Mouse (Mus musculus) heart, embryonic 15.5 days (tissue): ENCODE results near the gene Tnni3k. TPM values are rescaled to one million over a fixed set of nuclear protein-coding genes. Genes with fewer than 3 reads are reported as not detected.

Experiments
- ATAC-seq: fragments of 200-750 bp; cut with Nextera tagmentation; replicated peaks from 2 replicates; pipeline ENCODE4 v1.8.0; 2017; ENCODE audit warnings: low read depth, moderate TSS enrichment; ENCODE audit not compliant: insufficient number of reproducible peaks, insufficient read depth, low FRiP score
- H3K27ac ChIP-seq: fragments of 300-500 bp; sonication (generic); 2 replicates; pipeline ENCODE4 v1.5.1; 2015; ENCODE audit warnings: mild to moderate bottlenecking, inconsistent platforms
- H3K27me3 ChIP-seq: fragments of 300-500 bp; sonication (generic); 2 replicates; pipeline ENCODE4 v1.6.1; 2015; ENCODE audit warnings: inconsistent platforms
- H3K36me3 ChIP-seq: fragments of 300-500 bp; sonication (generic); 2 replicates; pipeline ENCODE4 v1.6.1; 2015; ENCODE audit warnings: mild to moderate bottlenecking, inconsistent platforms
- H3K4me1 ChIP-seq: fragments of 300-500 bp; sonication (generic); replicated peaks from 2 replicates; pipeline ENCODE4 v1.6.1; 2015; ENCODE audit warnings: inconsistent platforms
- H3K4me2 ChIP-seq: fragments of 300-500 bp; sonication (generic); 2 replicates; pipeline ENCODE4 v1.6.1; 2015; ENCODE audit warnings: inconsistent platforms, mild to moderate bottlenecking, moderate library complexity
- H3K4me3 ChIP-seq: fragments of 300-500 bp; sonication (generic); 2 replicates; pipeline ENCODE4 v1.5.1; 2015; ENCODE audit warnings: mild to moderate bottlenecking, inconsistent platforms
- H3K9ac ChIP-seq: fragments of 300-500 bp; sonication (generic); 2 replicates; pipeline ENCODE4 v1.6.1; 2015; ENCODE audit warnings: mild to moderate bottlenecking, inconsistent platforms
- H3K9me3 ChIP-seq: fragments of 300-500 bp; sonication (generic); replicated peaks from 2 replicates; pipeline ENCODE4 v1.6.1; 2016; ENCODE audit warnings: inconsistent platforms
- WGBS: fragments of 180-500 bp; shearing (Covaris S2); methylation state at CpG from one replicate; pipeline ENCODE4 v1.1.7; 2015; ENCODE audit warnings: mixed read lengths; 5-methylcytosine and 5-hydroxymethylcytosine counted together
- polyA plus RNA-seq: library from polyadenylated mRNA; unstranded; fragments of >200 nt; fragmentation: Nextera tagmentation; extraction: Ambion mirVana; gene quantifications from 2 replicates; pipeline ENCODE4 v1.2.1, GENCODE M21; 2015

Gene Tnni3k
- 53.1 and 63.9 TPM in 2 replicates for polyA plus RNA-seq

DNA sequence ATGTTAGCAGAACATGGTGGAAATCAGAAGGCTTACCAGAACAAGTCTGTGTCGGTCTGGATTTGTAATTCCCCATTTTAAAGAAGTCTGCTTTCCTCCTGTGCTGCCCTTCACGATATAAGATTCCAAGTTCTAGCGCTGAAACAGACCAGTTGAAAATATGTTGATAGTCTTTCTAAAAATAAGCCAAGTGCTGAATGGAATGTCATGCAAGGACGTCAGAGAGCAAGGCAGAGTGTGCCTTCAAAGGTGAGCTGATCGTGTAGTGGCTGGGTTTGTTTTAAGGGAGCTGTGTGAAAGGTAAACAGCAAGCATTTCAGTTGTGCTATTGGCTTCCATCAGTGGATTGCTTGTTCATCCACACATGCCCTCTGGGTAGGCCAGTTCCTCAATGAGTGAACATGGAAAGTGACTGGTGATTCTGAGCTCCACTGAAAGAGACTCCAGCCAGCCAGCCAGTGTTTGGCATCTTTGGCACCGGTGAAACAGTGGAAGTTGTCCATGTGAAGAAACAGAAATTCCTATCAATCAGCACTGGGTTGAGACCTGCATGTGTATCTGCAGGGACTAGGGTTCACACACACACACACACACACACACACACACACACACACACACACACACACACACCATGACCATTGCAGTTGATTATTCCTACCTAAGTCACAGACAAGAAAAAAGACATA, at the start of gene Tnni3k:
TSS of gene Tnni3k (minus strand) at position 177 of the 686 bp plus-strand sequence.
- no peaks in the 10 kb centered on the region for H3K9me3 ChIP-seq
- WGBS = 25% methylated on average over 6 of the region's 6 CpGs
- no peaks in the 10 kb centered on the region for H3K36me3 ChIP-seq
- peaks cover 4% of the 10 kb centered on the region for H3K4me1 ChIP-seq
- ATAC-seq = peak; percentile 88
- no peak within 1 kb of the TSS; the same call in 1 of the 2 replicates for H3K9ac ChIP-seq
- peak within 1 kb of the TSS; percentile 93 for H3K27ac ChIP-seq
- H3K27me3 ChIP-seq = no peaks in the 10 kb centered on the region
- H3K4me2 ChIP-seq = peak within 1 kb of the TSS; percentile 60
- H3K4me3 ChIP-seq = peak within 1 kb of the TSS; percentile 46

DNA sequence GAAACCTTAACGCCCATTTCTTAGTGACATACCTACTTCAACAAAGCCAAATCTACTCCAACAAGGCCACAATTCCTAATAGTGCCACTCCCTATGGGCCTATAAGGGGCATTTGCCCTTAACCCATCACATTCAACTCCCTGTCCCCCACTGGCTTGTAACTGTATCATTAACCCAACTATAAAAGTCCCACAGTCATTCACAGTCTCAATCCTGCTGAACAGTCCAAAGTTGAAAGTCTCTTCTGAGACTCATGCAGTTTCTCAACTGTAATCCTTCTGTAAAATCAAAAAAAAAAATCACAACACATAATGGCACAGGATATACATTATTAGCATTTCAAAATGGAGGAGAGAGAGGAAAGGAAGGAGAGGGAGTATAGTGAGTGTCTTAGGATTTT, 44.1 kb upstream of the Tnni3k start:
- H3K4me3 ChIP-seq = no peak overlapping the region
- no peak overlapping the region for H3K27ac ChIP-seq
- no peaks in the 10 kb centered on the region for H3K9me3 ChIP-seq
- H3K27me3 ChIP-seq = no peaks in the 10 kb centered on the region
- H3K9ac ChIP-seq = no peak overlapping the region
- no peaks in the 10 kb centered on the region for H3K36me3 ChIP-seq
- no peak overlapping the region for H3K4me2 ChIP-seq
- ATAC-seq = no peak
- H3K4me1 ChIP-seq = no peaks in the 10 kb centered on the region
- 61% methylated on average over 1 of the region's 1 CpGs for WGBS

- Histone ChIP-seq H3K36me3 (0 out of 2 replicates have a peak, but pooled peaks cover 9% of the 10 kb centered on the region), H3K27ac (peak within 1 kb of the TSS; percentile 86), H3K4me1 (no peaks in the 10 kb centered on the region; the same call in 1 of the 2 replicates), H3K4me2 (peak within 1 kb of the TSS; percentile 71), H3K9me3 (no peaks in the 10 kb centered on the region), H3K4me3 (peak within 1 kb of the TSS; percentile 57), H3K27me3 (no peaks in the 10 kb centered on the region), H3K9ac (peak within 1 kb of the TSS; percentile 68)
- peak; percentile 100 for ATAC-seq
- WGBS = under 1% methylated on average over 47 of the region's 47 CpGs
Observed at GRCm38 (mm10) chr3:155093116-155093956, 38.1 kb upstream of the Tnni3k start, which contains the start of the genes Fpgt and Lrriq3. Gene Fpgt (minus strand): TSS chr3:155093403. Gene Lrriq3 (plus strand): TSS chr3:155093434.

GRCm38 (mm10) chr3:155092081-155092480, 36.9 kb upstream of the Tnni3k start:
- 91% methylated on average over 6 of the region's 6 CpGs for WGBS
- peak overlapping the region; percentile 71 for H3K4me2 ChIP-seq
- peaks cover 17% of the 10 kb centered on the region for H3K36me3 ChIP-seq
- no peak for ATAC-seq
- no peaks in the 10 kb centered on the region for H3K9me3 ChIP-seq
- no peak overlapping the region for H3K27ac ChIP-seq
- H3K27me3 ChIP-seq = no peaks in the 10 kb centered on the region
- no peak overlapping the region for H3K9ac ChIP-seq
- no peaks in the 10 kb centered on the region; the same call in 1 of the 2 replicates for H3K4me1 ChIP-seq
- H3K4me3 ChIP-seq = peak overlapping the region; percentile 57; the same call in 1 of the 2 replicates

- Histone ChIP-seq H3K4me2 (no peak overlapping the region), H3K27me3 (no peaks in the 10 kb centered on the region), H3K36me3 (no peaks in the 10 kb centered on the region), H3K9ac (no peak overlapping the region), H3K27ac (no peak overlapping the region), H3K4me1 (no peaks in the 10 kb centered on the region), H3K4me3 (no peak overlapping the region), H3K9me3 (no peaks in the 10 kb centered on the region)
- no peak for ATAC-seq
- 76% methylated on average over 4 of the region's 4 CpGs for WGBS
Observed at GRCm38 (mm10) chr3:155077908-155078307, 22.7 kb upstream of the Tnni3k start.

DNA sequence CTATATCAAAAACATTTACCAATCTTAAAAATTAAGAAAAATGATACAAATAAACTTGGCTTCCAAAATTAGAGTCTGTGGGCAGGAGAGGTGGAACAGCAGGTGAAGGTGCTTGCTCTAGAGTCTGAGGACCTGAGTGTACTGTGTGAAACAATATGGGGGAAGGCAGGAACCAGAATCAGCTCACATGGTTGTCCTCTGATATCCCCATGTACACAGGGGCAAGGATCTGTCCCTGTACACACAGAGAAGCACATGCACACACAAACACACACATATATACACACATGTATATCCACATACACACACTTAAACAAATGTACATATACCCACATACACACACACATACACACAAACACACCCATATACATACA, 4.2 kb upstream of the Tnni3k start:
- Histone ChIP-seq H3K9ac (no peak overlapping the region), H3K9me3 (no peaks in the 10 kb centered on the region), H3K4me3 (no peak overlapping the region), H3K27me3 (no peaks in the 10 kb centered on the region), H3K36me3 (no peaks in the 10 kb centered on the region), H3K4me2 (no peak overlapping the region), H3K4me1 (peaks cover 4% of the 10 kb centered on the region), H3K27ac (no peak overlapping the region)
- ATAC-seq = no peak

- Histone ChIP-seq H3K9ac (no peak overlapping the region), H3K4me1 (peaks cover 4% of the 10 kb centered on the region), H3K4me3 (no peak overlapping the region), H3K27ac (no peak overlapping the region), H3K27me3 (no peaks in the 10 kb centered on the region), H3K4me2 (no peak overlapping the region), H3K9me3 (no peaks in the 10 kb centered on the region), H3K36me3 (no peaks in the 10 kb centered on the region)
- 75% methylated on average over 6 of the region's 6 CpGs for WGBS
- ATAC-seq = no peak
Observed at GRCm38 (mm10) chr3:155058800-155059448, 3.7 kb upstream of the Tnni3k start.

DNA sequence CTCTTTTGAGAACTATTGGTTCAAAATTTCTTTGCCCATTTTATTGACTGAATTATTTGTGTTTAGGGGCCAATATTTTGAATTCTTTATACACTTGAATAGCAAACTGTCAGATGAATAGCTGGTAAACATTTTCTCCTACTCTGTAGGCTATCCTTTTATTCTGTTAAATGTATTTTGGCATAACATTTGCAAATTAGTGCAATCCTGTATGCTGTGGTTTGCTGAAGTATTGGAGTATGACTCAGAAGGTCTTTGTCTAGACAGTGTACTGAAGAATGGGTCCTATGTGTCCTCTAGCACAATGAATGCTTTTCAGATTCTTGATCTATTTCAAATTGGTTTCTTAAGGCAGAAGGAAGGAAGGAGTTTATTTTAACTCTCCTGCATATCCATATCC, 2.4 kb upstream of the Tnni3k start:
- ATAC-seq = no peak

DNA sequence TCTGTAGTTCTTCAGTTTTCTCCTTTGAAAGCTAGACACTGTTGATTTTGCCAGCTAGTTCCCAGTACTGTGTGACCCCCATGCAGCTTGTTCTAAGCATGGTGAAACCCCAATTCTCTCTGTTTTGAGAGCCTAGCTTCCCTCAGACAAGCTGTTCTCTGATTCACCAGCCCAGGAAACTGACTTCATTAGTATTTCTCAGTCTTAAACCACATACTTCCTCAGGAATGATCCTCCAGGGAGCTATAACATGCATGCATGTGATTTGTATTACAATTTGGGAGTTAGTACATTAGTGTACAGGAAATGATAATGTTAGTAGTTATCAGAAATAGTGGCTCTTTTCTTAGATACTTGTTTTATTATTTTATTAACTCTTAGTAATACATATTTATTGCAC, 1.4 kb upstream of the Tnni3k start:
- H3K27ac ChIP-seq = peak overlapping the region; percentile 93
- no peak overlapping the region for H3K4me2 ChIP-seq
- H3K36me3 ChIP-seq = no peaks in the 10 kb centered on the region
- H3K9me3 ChIP-seq = no peaks in the 10 kb centered on the region
- peaks cover 4% of the 10 kb centered on the region for H3K4me1 ChIP-seq
- no peak overlapping the region for H3K4me3 ChIP-seq
- no peaks in the 10 kb centered on the region for H3K27me3 ChIP-seq
- no peak for ATAC-seq
- no peak overlapping the region for H3K9ac ChIP-seq

More for the DNA sequence above, 2.4 kb upstream of the Tnni3k start:
- Histone ChIP-seq H3K9me3 (no peaks in the 10 kb centered on the region), H3K36me3 (no peaks in the 10 kb centered on the region), H3K27ac (no peak overlapping the region), H3K9ac (no peak overlapping the region), H3K4me3 (no peak overlapping the region), H3K4me2 (no peak overlapping the region), H3K27me3 (no peaks in the 10 kb centered on the region), H3K4me1 (peaks cover 4% of the 10 kb centered on the region)

DNA sequence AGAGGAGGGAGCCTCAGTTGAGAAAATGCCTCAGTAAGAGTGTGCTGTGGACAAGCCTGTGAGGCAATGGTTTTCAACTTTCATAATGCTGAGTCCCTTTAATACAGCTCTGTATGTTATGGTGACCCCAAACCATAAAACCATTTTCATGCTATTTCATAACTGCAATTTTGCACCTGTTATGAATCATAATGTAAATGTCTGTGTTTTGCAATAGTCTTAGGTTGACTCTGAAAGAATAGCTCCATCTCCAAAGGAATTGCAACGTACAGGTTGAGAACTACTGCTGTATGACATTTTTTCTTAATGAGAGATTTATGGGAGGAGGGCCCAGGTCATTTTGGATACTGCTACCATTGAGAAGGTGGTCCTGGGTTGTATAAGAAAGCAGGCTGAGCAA, 2.0 kb downstream of the Tnni3k start:
- WGBS = 51% methylated on average over 1 of the region's 1 CpGs
- Histone ChIP-seq H3K36me3 (no peaks in the 10 kb centered on the region), H3K4me2 (peak overlapping the region; percentile 60), H3K9me3 (no peaks in the 10 kb centered on the region), H3K27ac (no peak overlapping the region), H3K4me1 (peaks cover 4% of the 10 kb centered on the region), H3K9ac (no peak overlapping the region), H3K27me3 (no peaks in the 10 kb centered on the region), H3K4me3 (peak overlapping the region; percentile 28)
- ATAC-seq = no peak

DNA sequence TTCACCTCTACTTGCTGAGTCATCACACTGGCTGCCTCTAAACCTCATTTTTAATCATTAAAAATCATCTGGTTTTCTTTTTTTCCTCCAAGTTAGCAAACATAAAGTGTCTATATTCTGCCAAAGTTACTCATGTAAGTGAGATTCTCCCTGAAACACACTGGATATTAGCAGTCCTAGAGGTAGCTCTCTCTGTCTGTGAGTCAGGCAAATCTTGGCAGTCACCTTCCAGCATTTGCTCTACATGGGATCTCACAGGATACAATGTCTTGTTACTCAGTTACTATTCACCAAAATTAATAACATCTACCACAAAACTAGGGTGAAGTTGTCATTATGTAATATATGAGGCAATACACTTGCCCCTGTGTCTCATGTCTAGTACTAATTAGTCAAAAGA, 3.2 kb downstream of the Tnni3k start:
- Histone ChIP-seq H3K9ac (no peak overlapping the region), H3K4me1 (peaks cover 4% of the 10 kb centered on the region), H3K27me3 (no peaks in the 10 kb centered on the region), H3K4me3 (no peak overlapping the region), H3K27ac (no peak overlapping the region), H3K36me3 (no peaks in the 10 kb centered on the region), H3K4me2 (0 out of 2 replicates have a peak overlapping the region, but pooled peaks have one; percentile 1), H3K9me3 (no peaks in the 10 kb centered on the region)
- ATAC-seq = no peak
